19 mouse cellular contexts compared by ENCODE assay signal in the genomic region with DNA sequence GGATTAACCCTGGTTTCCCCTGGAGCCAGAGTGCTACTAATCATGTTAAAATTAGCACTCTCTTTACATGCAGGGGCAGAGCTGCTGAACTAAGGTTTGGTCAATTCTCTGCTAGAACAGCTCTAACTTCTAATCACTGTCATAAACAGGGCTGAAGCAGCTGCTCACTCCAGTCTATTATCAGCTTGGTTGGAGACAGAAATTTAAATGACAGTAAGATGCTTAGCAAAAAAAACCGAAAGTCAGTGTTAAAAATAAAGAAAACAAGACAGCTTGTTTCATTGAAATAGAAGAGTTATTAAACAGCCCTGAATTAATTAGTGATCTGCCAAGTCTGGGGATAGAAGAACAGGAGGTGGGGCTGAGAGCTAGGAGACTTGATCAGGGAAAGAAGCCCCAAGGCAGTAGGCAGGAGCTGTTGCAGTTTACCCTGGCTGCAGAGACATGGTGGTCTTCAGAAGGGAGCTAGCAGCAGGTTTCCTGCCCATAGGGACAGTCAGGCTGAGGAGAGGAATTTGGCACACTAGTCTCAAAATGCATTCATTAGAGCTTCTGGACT. TPM values are rescaled to one million over a fixed set of nuclear protein-coding genes. Genes with fewer than 3 reads are reported as not detected.
DNase-seq lines count a peak whose midpoint lies in the region; ATAC-seq and TF ChIP-seq lines count a peak whose summit lies in the region.
"Had no signal": no experiment of that assay in that cellular context is flagged by ENCODE, and none has a peak within 500 bp of the region (broad histone marks: within the 10 kb centered on the region; RNA-seq: fewer than 3 reads in every experiment).

No protein-coding gene starts in this region.

- TF ChIP-seq CTCF in forebrain, postnatal 0 days (IDR thresholded peaks at IDR 0.05; ENCODE audit: low read depth), result no peak

- H3K27ac ChIP-seq in hindbrain, embryonic 14.5 days, result 0 out of 2 replicates have a peak overlapping the region, but pooled peaks have one; percentile 17
- no peak overlapping the region; the same call in 1 of the 2 replicates for H3K27ac ChIP-seq in hindbrain, embryonic 12.5 days
- no peak overlapping the region for H3K27ac ChIP-seq in forebrain, postnatal 0 days (ENCODE audit: low read depth, low read length)
- H3K27ac ChIP-seq: embryonic facial prominence, embryonic 10.5 days; heart, adult 2 months; hindbrain, embryonic 15.5 days; kidney, postnatal 0 days had no signal

- DNase-seq in hindbrain, embryonic 14.5 days (ENCODE audit: low spot score), result no peak
- peak; percentile 27 for DNase-seq in retina, postnatal 1 day
- DNase-seq in retina, embryonic 14.5 days (ENCODE audit: low spot score), result no peak
- DNase-seq in forebrain, postnatal 0 days, result no peak
- DNase-seq in adrenal gland, postnatal 10 days, result no peak
- DNase-seq: cerebellum, adult 9-10 months; heart, adult 2 months; kidney, adult 11 months; left cerebral cortex, postnatal 4 days; liver, postnatal 0 days; lung, postnatal 10 days; right cerebral cortex, adult 18-20 months had no signal

- no peak overlapping the region for H3K4me3 ChIP-seq in hindbrain, embryonic 14.5 days (replicated peaks; ENCODE audit: low read length)
- no peak overlapping the region for H3K4me3 ChIP-seq in hindbrain, embryonic 12.5 days
- no peak overlapping the region for H3K4me3 ChIP-seq in forebrain, postnatal 0 days (ENCODE audit: low read depth, low read length)
- H3K4me3 ChIP-seq: embryonic facial prominence, embryonic 10.5 days; heart, adult 2 months; hindbrain, embryonic 15.5 days; megakaryocyte, embryonic 14.5 days; myocyte had no signal

- 27% methylated on average over 1 of the region's 1 CpGs for WGBS in hindbrain, embryonic 14.5 days
- WGBS in hindbrain, embryonic 12.5 days, result 33% methylated on average over 1 of the region's 1 CpGs
- WGBS in forebrain, postnatal 0 days, result 15% methylated on average over 1 of the region's 1 CpGs

- H3K9ac ChIP-seq in hindbrain, embryonic 14.5 days, result no peak overlapping the region
- H3K9ac ChIP-seq in hindbrain, embryonic 12.5 days, result no peak overlapping the region
- no peak overlapping the region for H3K9ac ChIP-seq in forebrain, postnatal 0 days
- H3K9ac ChIP-seq: hindbrain, embryonic 15.5 days; liver, postnatal 0 days had no signal

- ATAC-seq in hindbrain, embryonic 14.5 days (ENCODE audit: low FRiP score), result no peak
- ATAC-seq in hindbrain, embryonic 12.5 days (ENCODE audit: low FRiP score), result no peak
- peak; percentile 60 for ATAC-seq in forebrain, postnatal 0 days
- ATAC-seq in inflammation-experienced regulatory T-cells, adult 6 months, result no peak
- ATAC-seq: liver, postnatal 0 days had no signal

- no peaks in the 10 kb centered on the region; the same call in 1 of the 2 replicates for H3K36me3 ChIP-seq in hindbrain, embryonic 14.5 days (replicated peaks; ENCODE audit: control insufficient read depth, insufficient read depth)
- H3K36me3 ChIP-seq in hindbrain, embryonic 12.5 days, result peaks cover 3% of the 10 kb centered on the region; the same call in 1 of the 2 replicates
- H3K36me3 ChIP-seq in forebrain, postnatal 0 days (ENCODE audit: insufficient read depth), result no peaks in the 10 kb centered on the region
- H3K36me3 ChIP-seq: embryonic facial prominence, embryonic 10.5 days; hindbrain, embryonic 15.5 days had no signal

- H3K9me3 ChIP-seq in hindbrain, embryonic 14.5 days (ENCODE audit: control insufficient read depth, low read length), result no peaks in the 10 kb centered on the region
- no peaks in the 10 kb centered on the region for H3K9me3 ChIP-seq in hindbrain, embryonic 12.5 days (replicated peaks)
- no peaks in the 10 kb centered on the region for H3K9me3 ChIP-seq in forebrain, postnatal 0 days (ENCODE audit: low read length)
- H3K9me3 ChIP-seq: embryonic facial prominence, embryonic 10.5 days; hindbrain, embryonic 15.5 days; megakaryocyte, embryonic 14.5 days had no signal

- no peak overlapping the region for H3K4me2 ChIP-seq in hindbrain, embryonic 14.5 days (replicated peaks)
- no peak overlapping the region for H3K4me2 ChIP-seq in hindbrain, embryonic 12.5 days (replicated peaks)
- H3K4me2 ChIP-seq in forebrain, postnatal 0 days (ENCODE audit: low read depth), result no peak overlapping the region
- H3K4me2 ChIP-seq: hindbrain, embryonic 15.5 days had no signal

- peaks cover 67% of the 10 kb centered on the region for H3K4me1 ChIP-seq in hindbrain, embryonic 14.5 days (replicated peaks; ENCODE audit: control insufficient read depth, insufficient read depth, low read length)
- H3K4me1 ChIP-seq in hindbrain, embryonic 12.5 days, result peaks cover 78% of the 10 kb centered on the region
- peaks cover 56% of the 10 kb centered on the region for H3K4me1 ChIP-seq in forebrain, postnatal 0 days (ENCODE audit: insufficient read depth)

- H3K27me3 ChIP-seq in hindbrain, embryonic 14.5 days (ENCODE audit: control insufficient read depth, insufficient read depth, low read length), result no peaks in the 10 kb centered on the region
- no peaks in the 10 kb centered on the region for H3K27me3 ChIP-seq in hindbrain, embryonic 12.5 days
- no peaks in the 10 kb centered on the region for H3K27me3 ChIP-seq in forebrain, postnatal 0 days (ENCODE audit: insufficient read depth, low read length)
- H3K27me3 ChIP-seq: hindbrain, embryonic 15.5 days had no signal

RNA-seq across cellular contexts. Expression of gene Plxna2, which starts 12.6 kb away (rescaled TPM):
- 44.4 and 48.3 TPM in 2 replicates for polyA plus RNA-seq in hindbrain, embryonic 14.5 days (2014; fragmentation: Nextera tagmentation; extraction: Ambion mirVana)
- 27.9 and 32.3 TPM in 2 replicates for polyA plus RNA-seq in hindbrain, embryonic 12.5 days (2016; fragmentation: Nextera tagmentation; extraction: Ambion mirVana)
- total RNA-seq in forebrain, postnatal 0 days (2014; rRNA removed), result 69.3 and 83.6 TPM in 2 replicates
- polyA plus RNA-seq in forebrain, postnatal 0 days (2015; fragmentation: Nextera tagmentation; extraction: Ambion mirVana), result 14.5 and 18.6 TPM in 2 replicates
- total RNA-seq in adrenal gland, postnatal 10 days (2021), result 10 to 100 TPM; 14.2 to 16.8 TPM
- under 1 TPM in 1 of 3 experiments, not detected in 2; 0.15 TPM for polyA plus RNA-seq in inflammation-experienced regulatory T-cells, adult 6 months (2017; shearing (Covaris generic))

Comparison
In these comparisons a context has a peak if more than half of its experiments do, and no peak if none do; other contexts are left out.
1. RNA of gene Plxna2, which starts 12.6 kb away (polyA plus RNA-seq): 44.4 to 48.3 TPM in hindbrain, embryonic 14.5 days, 27.9 to 32.3 TPM in hindbrain, embryonic 12.5 days and 14.5 to 18.6 TPM in forebrain, postnatal 0 days; 0.15 TPM in inflammation-experienced regulatory T-cells, adult 6 months; every median in the first group is over 10 times any median in the second.